Mouse (Mus musculus): Measurements from ENCODE around the gene Tmem223. TPM values are rescaled to one million over a fixed set of nuclear protein-coding genes. Genes with fewer than 3 reads are reported as not detected.

The Tmem223 gene
- polyA plus RNA-seq, 1 experiment, result 17.0 TPM

DNA sequence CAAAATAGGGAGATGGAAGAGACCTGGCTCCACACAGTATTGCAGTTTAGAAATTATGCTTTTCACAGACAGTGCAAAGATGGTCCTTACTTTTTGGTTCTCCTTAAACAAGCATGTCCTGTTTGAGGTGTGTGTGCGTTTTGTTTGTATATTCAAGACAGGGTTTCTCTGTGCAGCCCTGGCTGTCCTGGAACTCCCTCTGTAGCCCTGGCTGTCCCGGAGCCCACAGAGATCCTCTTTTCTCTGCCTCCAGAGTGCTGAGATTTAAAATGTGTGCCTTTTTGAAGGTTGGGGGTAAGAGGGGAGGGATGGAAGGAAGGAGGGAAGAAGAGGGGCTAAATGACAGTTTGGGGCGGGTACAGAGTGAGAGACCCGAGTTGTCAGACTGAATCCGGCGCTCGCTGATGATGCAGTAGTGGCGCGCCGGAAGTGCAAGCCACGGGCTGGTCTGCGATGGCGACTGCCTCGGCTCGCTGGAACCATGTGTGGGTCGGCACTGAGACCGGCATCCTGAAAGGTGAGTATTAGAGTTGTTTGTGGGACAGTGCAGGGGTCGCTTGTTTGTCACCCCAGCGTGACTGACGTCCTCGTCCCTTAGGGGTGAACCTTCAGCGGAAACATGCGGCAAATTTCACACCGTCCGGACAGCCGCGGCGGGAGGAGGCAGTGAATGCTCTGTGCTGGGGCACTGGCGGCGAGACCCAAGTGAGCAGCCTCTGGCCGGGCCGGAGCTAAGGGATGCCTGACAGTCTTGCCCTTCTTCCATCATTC is 35.2 kb upstream of the Tmem223 start, which contains the start of gene Wdr74:
Wdr74 (plus strand) TSS at position 439 of the 771 bp plus-strand sequence.
- Histone ChIP-seq H3K4me1 (ENCODE audit: control insufficient read depth, insufficient read depth, low read length) (peaks cover 3% of the 10 kb centered on the region), H3K36me3 (ENCODE audit: control insufficient read depth, insufficient read depth, low read length) (no peaks in the 10 kb centered on the region; the same call in 1 of the 2 replicates), H3K27ac (ENCODE audit: control insufficient read depth, insufficient read depth, low read depth, low read length) (peak within 1 kb of the TSS; percentile 97), H3K27me3 (ENCODE audit: control insufficient read depth, insufficient read depth, low read length) (no peaks in the 10 kb centered on the region), H3K4me3 (ENCODE audit: control insufficient read depth, low read depth, low read length) (peak within 1 kb of the TSS; percentile 90)
- no peak for TF ChIP-seq CTCF (IDR thresholded peaks at IDR 0.05; ENCODE audit: control insufficient read depth, insufficient read depth, insufficient replicate concordance, low read depth, low read length)
- TF ChIP-seq POLR2A (IDR thresholded peaks at IDR 0.05; ENCODE audit: control insufficient read depth, low read depth, low read length), result peak; percentile 91

GRCm38 (mm10) chr19:8736160-8736467 is 34.7 kb upstream of the Tmem223 start:
- Histone ChIP-seq H3K27ac (ENCODE audit: control insufficient read depth, insufficient read depth, low read depth, low read length) (peak overlapping the region; percentile 46), H3K27me3 (ENCODE audit: control insufficient read depth, insufficient read depth, low read length) (no peaks in the 10 kb centered on the region), H3K4me1 (ENCODE audit: control insufficient read depth, insufficient read depth, low read length) (peaks cover 8% of the 10 kb centered on the region), H3K4me3 (ENCODE audit: control insufficient read depth, low read depth, low read length) (peak overlapping the region; percentile 90), H3K36me3 (ENCODE audit: control insufficient read depth, insufficient read depth, low read length) (no peaks in the 10 kb centered on the region; the same call in 1 of the 2 replicates)
- no peak for TF ChIP-seq POLR2A (IDR thresholded peaks at IDR 0.05; ENCODE audit: control insufficient read depth, low read depth, low read length)
- TF ChIP-seq CTCF (IDR thresholded peaks at IDR 0.05; ENCODE audit: control insufficient read depth, insufficient read depth, insufficient replicate concordance, low read depth, low read length), result no peak

GRCm38 (mm10) chr19:8738911-8739310 is 31.9 kb upstream of the Tmem223 start:
- H3K4me1 ChIP-seq (ENCODE audit: control insufficient read depth, insufficient read depth, low read length), result peaks cover 10% of the 10 kb centered on the region
- H3K27me3 ChIP-seq (ENCODE audit: control insufficient read depth, insufficient read depth, low read length), result no peaks in the 10 kb centered on the region
- H3K36me3 ChIP-seq (ENCODE audit: control insufficient read depth, insufficient read depth, low read length), result no peaks in the 10 kb centered on the region; the same call in 1 of the 2 replicates
- no peak for TF ChIP-seq POLR2A (IDR thresholded peaks at IDR 0.05; ENCODE audit: control insufficient read depth, low read depth, low read length)
- no peak for TF ChIP-seq CTCF (IDR thresholded peaks at IDR 0.05; ENCODE audit: control insufficient read depth, insufficient read depth, insufficient replicate concordance, low read depth, low read length)
- H3K4me3 ChIP-seq (ENCODE audit: control insufficient read depth, low read depth, low read length), result peak overlapping the region; percentile 56
- H3K27ac ChIP-seq (ENCODE audit: control insufficient read depth, insufficient read depth, low read depth, low read length), result no peak overlapping the region

GRCm38 (mm10) chr19:8739646-8740045 is 31.1 kb upstream of the Tmem223 start:
- Histone ChIP-seq H3K36me3 (ENCODE audit: control insufficient read depth, insufficient read depth, low read length) (no peaks in the 10 kb centered on the region; the same call in 1 of the 2 replicates), H3K4me1 (ENCODE audit: control insufficient read depth, insufficient read depth, low read length) (peaks cover 10% of the 10 kb centered on the region), H3K27me3 (ENCODE audit: control insufficient read depth, insufficient read depth, low read length) (no peaks in the 10 kb centered on the region), H3K27ac (ENCODE audit: control insufficient read depth, insufficient read depth, low read depth, low read length) (peak overlapping the region; percentile 100), H3K4me3 (ENCODE audit: control insufficient read depth, low read depth, low read length) (peak overlapping the region; percentile 99)
- TF ChIP-seq CTCF (IDR thresholded peaks at IDR 0.05; ENCODE audit: control insufficient read depth, insufficient read depth, insufficient replicate concordance, low read depth, low read length) (no peak), POLR2A (IDR thresholded peaks at IDR 0.05; ENCODE audit: control insufficient read depth, low read depth, low read length) (no peak)

GRCm38 (mm10) chr19:8740603-8741002 is 30.2 kb upstream of the Tmem223 start, which contains the start of gene 1700092M07Rik:
1700092M07Rik (plus strand) TSS chr19:8740718.
- no peaks in the 10 kb centered on the region for H3K27me3 ChIP-seq (ENCODE audit: control insufficient read depth, insufficient read depth, low read length)

DNA sequence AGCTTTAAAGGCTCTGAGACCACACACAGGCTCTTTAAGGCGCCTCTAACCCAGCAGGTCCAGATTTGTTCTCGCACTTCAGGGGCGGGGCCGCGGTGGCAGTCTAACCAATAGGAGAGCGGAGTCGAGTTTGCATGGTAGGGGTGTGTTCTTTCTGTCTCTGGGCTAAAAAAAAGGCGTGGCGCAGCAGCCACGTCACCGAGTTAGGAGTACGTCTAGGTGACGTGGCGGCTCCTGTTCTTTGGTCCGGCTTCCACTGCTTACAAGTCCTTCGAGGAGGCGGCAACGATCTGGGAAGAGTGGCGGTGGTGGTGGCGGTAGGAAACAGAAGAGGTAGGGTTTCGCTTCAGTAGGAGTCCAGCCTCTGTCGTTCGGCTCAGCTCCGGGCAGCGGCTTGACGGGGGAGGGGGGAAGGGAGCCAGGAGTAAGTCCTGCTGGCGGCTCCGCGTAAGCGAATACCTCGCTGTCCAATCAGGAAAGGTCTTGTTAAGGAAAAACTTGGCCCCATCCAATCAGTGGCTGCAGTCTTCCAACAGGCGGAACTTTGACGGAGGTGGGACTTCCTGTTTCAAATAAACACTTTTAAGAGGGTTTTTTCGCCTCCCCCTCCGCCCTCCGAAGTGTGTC is 29.4 kb upstream of the Tmem223 start, which contains the start of gene Stx5a:
Stx5a (plus strand) TSS at position 171 of the 627 bp plus-strand sequence.
- peak within 1 kb of the TSS; percentile 99 for H3K4me3 ChIP-seq (ENCODE audit: control insufficient read depth, low read depth, low read length)
- no peaks in the 10 kb centered on the region for H3K27me3 ChIP-seq (ENCODE audit: control insufficient read depth, insufficient read depth, low read length)
- no peaks in the 10 kb centered on the region; the same call in 1 of the 2 replicates for H3K36me3 ChIP-seq (ENCODE audit: control insufficient read depth, insufficient read depth, low read length)
- peaks cover 10% of the 10 kb centered on the region for H3K4me1 ChIP-seq (ENCODE audit: control insufficient read depth, insufficient read depth, low read length)
- 0 out of 2 replicates have a peak, but pooled peaks have one; percentile 1 for TF ChIP-seq CTCF (IDR thresholded peaks at IDR 0.05; ENCODE audit: control insufficient read depth, insufficient read depth, insufficient replicate concordance, low read depth, low read length)
- peak; percentile 70 for TF ChIP-seq POLR2A (IDR thresholded peaks at IDR 0.05; ENCODE audit: control insufficient read depth, low read depth, low read length)
- peak within 1 kb of the TSS; percentile 100 for H3K27ac ChIP-seq (ENCODE audit: control insufficient read depth, insufficient read depth, low read depth, low read length)

More at GRCm38 (mm10) chr19:8740603-8741002, 30.2 kb upstream of the Tmem223 start, which contains the start of gene 1700092M07Rik:
- peak; percentile 86; the same call in 1 of the 2 replicates for TF ChIP-seq POLR2A (IDR thresholded peaks at IDR 0.05; ENCODE audit: control insufficient read depth, low read depth, low read length)
- TF ChIP-seq CTCF (IDR thresholded peaks at IDR 0.05; ENCODE audit: control insufficient read depth, insufficient read depth, insufficient replicate concordance, low read depth, low read length), result no peak
- Histone ChIP-seq H3K27ac (ENCODE audit: control insufficient read depth, insufficient read depth, low read depth, low read length) (peak within 1 kb of the TSS; percentile 100), H3K4me3 (ENCODE audit: control insufficient read depth, low read depth, low read length) (peak within 1 kb of the TSS; percentile 99), H3K4me1 (ENCODE audit: control insufficient read depth, insufficient read depth, low read length) (peaks cover 10% of the 10 kb centered on the region), H3K36me3 (ENCODE audit: control insufficient read depth, insufficient read depth, low read length) (no peaks in the 10 kb centered on the region; the same call in 1 of the 2 replicates)

GRCm38 (mm10) chr19:8742176-8742575 is 28.6 kb upstream of the Tmem223 start:
- Histone ChIP-seq H3K4me1 (ENCODE audit: control insufficient read depth, insufficient read depth, low read length) (peaks cover 10% of the 10 kb centered on the region), H3K36me3 (ENCODE audit: control insufficient read depth, insufficient read depth, low read length) (no peaks in the 10 kb centered on the region; the same call in 1 of the 2 replicates), H3K27ac (ENCODE audit: control insufficient read depth, insufficient read depth, low read depth, low read length) (peak overlapping the region; percentile 100)

More at GRCm38 (mm10) chr19:8742176-8742575, 28.6 kb upstream of the Tmem223 start:
- peak overlapping the region; percentile 99 for H3K4me3 ChIP-seq (ENCODE audit: control insufficient read depth, low read depth, low read length)
- TF ChIP-seq POLR2A (IDR thresholded peaks at IDR 0.05; ENCODE audit: control insufficient read depth, low read depth, low read length), result no peak
- no peak for TF ChIP-seq CTCF (IDR thresholded peaks at IDR 0.05; ENCODE audit: control insufficient read depth, insufficient read depth, insufficient replicate concordance, low read depth, low read length)
- no peaks in the 10 kb centered on the region for H3K27me3 ChIP-seq (ENCODE audit: control insufficient read depth, insufficient read depth, low read length)

All from testis, adult 2 months (tissue).